Mouse (Mus musculus) stomach, embryonic 14.5 days (tissue): Measurements from ENCODE around the gene 1700017B05Rik. TPM values are rescaled to one million over a fixed set of nuclear protein-coding genes. Genes with fewer than 3 reads are reported as not detected.
"Not testable (repeated sequence)": the region's sequence is repeated elsewhere in the genome, so short reads cannot be mapped to it uniquely, and the experiment has no call there.

Source experiments
- ATAC-seq: fragments of 200-750 bp; cut with Nextera tagmentation; 2 replicates; pipeline ENCODE4 v1.8.0; 2017; ENCODE audit warnings: low read depth, moderate TSS enrichment; ENCODE audit not compliant: insufficient number of reproducible peaks, insufficient read depth, low FRiP score
- H3K27ac ChIP-seq: fragments of 300-500 bp; sonication (generic); 2 replicates; pipeline ENCODE4 v1.5.1; 2014; ENCODE audit warnings: mild to moderate bottlenecking, low read length, moderate library complexity, mixed read lengths
- H3K27me3 ChIP-seq: fragments of 300-500 bp; sonication (generic); 2 replicates; pipeline ENCODE4 v1.6.1; 2014; ENCODE audit warnings: low read length, control low read depth, mixed read lengths; ENCODE audit not compliant: control insufficient read depth, insufficient read depth
- H3K36me3 ChIP-seq: fragments of 300-500 bp; sonication (generic); 2 replicates; pipeline ENCODE4 v1.6.1; 2014; ENCODE audit warnings: mild to moderate bottlenecking, control low read depth, low read length, moderate library complexity, mixed read lengths; ENCODE audit not compliant: control insufficient read depth, insufficient read depth
- H3K4me1 ChIP-seq: fragments of 300-500 bp; sonication (generic); 2 replicates; pipeline ENCODE4 v1.6.1; 2014; ENCODE audit warnings: low read length, control low read depth, mixed read lengths; ENCODE audit not compliant: control insufficient read depth, insufficient read depth
- H3K4me2 ChIP-seq: fragments of 300-500 bp; sonication (generic); replicated peaks from 2 replicates; pipeline ENCODE4 v1.6.1; 2014; ENCODE audit warnings: low read depth, low read length, control low read depth
- H3K4me3 ChIP-seq: fragments of 300-500 bp; sonication (generic); 2 replicates; pipeline ENCODE4 v1.5.1; 2014; ENCODE audit warnings: low read depth, low read length, control low read depth
- H3K9ac ChIP-seq: fragments of 300-500 bp; sonication (generic); replicated peaks from 2 replicates; pipeline ENCODE4 v1.6.1; 2014; ENCODE audit warnings: low read depth, mild to moderate bottlenecking, control low read depth, low read length, moderate library complexity, mixed read lengths
- H3K9me3 ChIP-seq: fragments of 300-500 bp; sonication (generic); 2 replicates; pipeline ENCODE4 v1.6.1; 2016; ENCODE audit warnings: low read depth, low read length, control low read depth; ENCODE audit not compliant: control insufficient read depth
- WGBS: fragments of 180-500 bp; shearing (Covaris S2); extraction: QIAGEN DNeasy Blood & Tissue Kit; methylation state at CpG from one replicate; pipeline ENCODE4 v1.1.7; 2014; 5-methylcytosine and 5-hydroxymethylcytosine counted together
- polyA plus RNA-seq: library from polyadenylated mRNA; unstranded; fragments of >200 nt; fragmentation: Nextera tagmentation; extraction: Ambion mirVana; gene quantifications from 2 replicates; pipeline ENCODE4 v1.2.1, GENCODE M21; 2014

Gene 1700017B05Rik
- polyA plus RNA-seq, 1 experiment from 2014 or later = 24.0 TPM

DNA sequence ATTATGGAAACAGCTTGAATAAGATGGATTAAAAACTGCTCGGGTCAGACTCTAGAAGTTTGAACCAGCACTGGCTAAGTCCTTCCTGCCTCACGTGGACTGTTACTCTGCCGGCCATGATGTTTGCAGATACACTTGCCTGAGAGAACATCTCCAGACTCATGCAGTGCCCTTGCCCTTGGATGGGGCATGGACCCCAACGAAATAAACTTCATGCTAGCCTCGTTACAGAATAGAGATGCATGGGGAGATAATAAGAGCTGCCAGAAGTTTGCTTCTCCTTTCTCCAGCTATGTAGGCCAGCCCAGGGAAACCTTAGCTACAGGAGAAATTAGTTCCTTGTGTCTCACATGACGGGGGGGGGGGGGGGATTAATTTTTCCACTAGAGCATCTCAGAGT, 47.9 kb downstream of the 1700017B05Rik start:
- Histone ChIP-seq H3K36me3 (no peaks in the 10 kb centered on the region), H3K4me2 (no peak overlapping the region), H3K4me1 (no peaks in the 10 kb centered on the region), H3K9me3 (no peaks in the 10 kb centered on the region), H3K27me3 (no peaks in the 10 kb centered on the region), H3K4me3 (no peak overlapping the region), H3K9ac (no peak overlapping the region), H3K27ac (no peak overlapping the region)
- WGBS = 76% methylated on average over 6 of the region's 6 CpGs
- ATAC-seq = no peak

DNA sequence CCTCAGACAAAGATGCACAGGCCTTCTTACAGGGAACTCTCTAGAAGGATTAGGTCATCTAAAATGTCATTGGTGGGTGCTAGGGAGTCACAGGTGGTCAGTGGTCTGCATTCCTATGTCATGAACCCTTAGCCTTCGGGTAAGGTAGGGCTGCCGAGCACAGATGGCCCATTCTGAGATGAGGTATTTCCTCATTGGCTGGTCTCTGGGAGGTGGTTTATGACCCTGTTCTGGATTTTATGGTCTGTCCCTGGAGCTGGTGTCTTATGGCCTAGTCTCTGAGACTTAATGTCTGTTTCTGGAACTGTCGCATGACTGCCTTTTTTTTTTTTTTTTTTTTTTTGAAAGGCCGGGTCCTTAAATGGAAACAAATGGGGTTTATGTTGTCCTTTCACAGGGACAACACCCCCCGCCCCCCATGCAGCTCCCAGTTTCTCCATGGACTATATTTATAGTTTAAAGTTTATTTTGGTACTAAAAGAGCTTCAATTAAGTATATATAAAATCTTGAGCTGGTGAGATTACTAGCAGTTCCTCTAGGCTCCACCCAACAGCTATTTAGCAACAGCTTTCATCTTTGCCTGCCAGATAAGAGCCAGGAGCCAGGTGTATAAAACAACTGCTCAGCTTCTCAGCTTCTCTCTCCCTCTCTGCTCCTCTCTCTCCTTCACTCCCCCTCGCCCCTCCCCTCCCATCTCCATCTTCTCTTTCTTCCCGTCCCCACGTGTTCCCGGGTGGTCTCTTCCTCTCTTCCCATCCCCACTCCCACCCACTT, 49.8 kb downstream of the 1700017B05Rik start:
- H3K27me3 ChIP-seq = no peaks in the 10 kb centered on the region
- no peaks in the 10 kb centered on the region for H3K36me3 ChIP-seq
- no peak overlapping the region for H3K4me3 ChIP-seq
- WGBS = 54% methylated on average over 9 of the region's 9 CpGs
- ATAC-seq = no peak
- H3K9ac ChIP-seq = no peak overlapping the region
- H3K9me3 ChIP-seq = no peaks in the 10 kb centered on the region
- no peak overlapping the region for H3K4me2 ChIP-seq
- no peaks in the 10 kb centered on the region for H3K4me1 ChIP-seq
- no peak overlapping the region for H3K27ac ChIP-seq

DNA sequence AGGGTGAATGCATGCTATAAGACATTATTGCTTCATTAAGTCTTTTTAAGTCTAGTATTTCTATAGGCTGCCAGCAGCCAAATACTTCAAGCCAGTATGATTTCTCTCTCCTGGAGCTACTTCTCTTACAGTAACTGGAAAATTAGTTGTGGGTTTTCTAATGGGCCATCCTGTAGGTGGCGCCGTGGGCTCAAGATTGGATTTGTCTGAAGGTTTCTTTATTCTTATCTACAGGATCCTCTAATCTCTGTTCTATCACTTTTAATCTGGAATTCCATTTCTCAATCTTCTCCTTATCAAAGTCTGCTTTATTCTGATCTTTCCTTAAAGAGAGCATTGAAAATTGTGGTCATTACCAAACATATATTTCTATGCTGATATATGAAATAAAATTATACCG, 53.1 kb downstream of the 1700017B05Rik start:
- no peak overlapping the region for H3K4me2 ChIP-seq
- H3K4me3 ChIP-seq = no peak overlapping the region
- H3K9ac ChIP-seq = no peak overlapping the region
- no peaks in the 10 kb centered on the region for H3K27me3 ChIP-seq
- H3K4me1 ChIP-seq = no peaks in the 10 kb centered on the region
- H3K9me3 ChIP-seq = no peaks in the 10 kb centered on the region
- no peak overlapping the region for H3K27ac ChIP-seq
- WGBS = 33% methylated on average over 3 of the region's 3 CpGs
- no peaks in the 10 kb centered on the region for H3K36me3 ChIP-seq
- no peak for ATAC-seq

DNA sequence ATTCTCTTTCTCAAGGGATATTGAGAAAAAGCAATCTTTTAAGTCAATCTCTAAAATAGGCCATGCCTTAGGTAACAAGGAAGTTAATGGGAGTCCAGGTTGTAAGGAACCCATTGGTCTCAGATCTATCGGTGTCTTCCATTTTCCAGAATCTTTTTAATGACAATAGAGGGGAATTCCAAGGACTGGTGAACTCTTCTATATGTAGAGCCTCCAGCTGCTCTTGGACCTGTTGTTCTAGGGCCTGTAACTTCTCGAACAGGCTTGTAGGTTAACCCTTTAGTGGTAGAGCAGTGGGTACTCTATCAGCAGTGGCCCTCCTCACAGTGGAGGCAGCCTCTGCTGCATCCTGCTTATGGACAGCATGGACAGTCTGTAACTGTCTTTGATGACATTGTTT, 55.5 kb downstream of the 1700017B05Rik start:
- Histone ChIP-seq H3K4me1 (no peaks in the 10 kb centered on the region), H3K36me3 (no peaks in the 10 kb centered on the region), H3K9ac (no peak overlapping the region), H3K27ac (no peak overlapping the region), H3K4me3 (no peak overlapping the region), H3K27me3 (no peaks in the 10 kb centered on the region), H3K4me2 (no peak overlapping the region), H3K9me3 (no peaks in the 10 kb centered on the region)
- no peak for ATAC-seq
- WGBS = 69% methylated on average over 2 of the region's 2 CpGs

DNA sequence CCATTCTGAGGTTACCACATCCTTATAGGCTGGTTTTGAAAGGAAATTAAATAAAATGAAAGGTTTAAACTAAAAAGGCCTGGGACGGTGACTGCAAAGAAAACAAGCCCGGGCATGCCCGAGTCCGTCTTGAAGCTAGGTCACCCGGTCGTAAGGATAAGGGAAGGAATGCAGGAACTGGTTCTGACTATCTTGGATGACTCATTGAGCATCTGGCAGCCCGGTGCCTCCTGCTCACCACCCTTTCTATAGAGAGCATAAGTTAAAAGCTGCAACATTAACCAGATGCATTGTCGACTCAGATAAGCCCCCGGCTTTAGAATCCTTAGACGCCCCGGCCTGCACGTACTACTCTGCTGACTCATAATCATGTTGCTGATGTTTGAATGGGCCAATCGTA, 58.8 kb downstream of the 1700017B05Rik start:
- not testable (repeated sequence) for H3K36me3 ChIP-seq, H3K4me2 ChIP-seq, H3K4me1 ChIP-seq, ATAC-seq, H3K27ac ChIP-seq, H3K27me3 ChIP-seq, H3K4me3 ChIP-seq, H3K9ac ChIP-seq, H3K9me3 ChIP-seq
- WGBS = 69% methylated on average over 13 of the region's 13 CpGs

Other genes with a start within 250 kb of the 1700017B05Rik start
- 42.7 and 46.4 TPM in 2 replicates for gene Sin3a, start 190.6 kb downstream of the 1700017B05Rik start, polyA plus RNA-seq
- 43.7 and 45.3 TPM in 2 replicates for gene Man2c1, start 131.9 kb downstream of the 1700017B05Rik start, polyA plus RNA-seq
- 7.0 and 10.2 TPM in 2 replicates for gene Neil1, start 114.3 kb downstream of the 1700017B05Rik start, polyA plus RNA-seq
- gene Commd4, start 104.3 kb downstream of the 1700017B05Rik start, polyA plus RNA-seq = 91.9 and 94.8 TPM in 2 replicates
- not detected in 2 replicates for gene Trcg1, start 26.1 kb downstream of the 1700017B05Rik start, polyA plus RNA-seq
- 30.1 and 32.7 TPM in 2 replicates for gene Ppcdc, start 177.5 kb upstream of the 1700017B05Rik start, polyA plus RNA-seq
- 17.9 and 20.0 TPM in 2 replicates for gene Scamp5, start 205.4 kb upstream of the 1700017B05Rik start, polyA plus RNA-seq
- 3.8 and 4.8 TPM in 2 replicates for gene Rpp25, start 241.4 kb upstream of the 1700017B05Rik start, polyA plus RNA-seq